Mouse (Mus musculus): ENCODE data around the gene Kdm4d.
"Not testable (repeated sequence)": the region's sequence is repeated elsewhere in the genome, so short reads cannot be mapped to it uniquely, and the experiment has no call there.

- TF ChIP-seq TCF3 (IDR thresholded peaks at IDR 0.05; ENCODE audit: insufficient read length, low read depth); MYOG (IDR thresholded peaks at IDR 0.05; ENCODE audit: control insufficient read depth in 1 of 3, insufficient read depth in 1 of 3, insufficient read length in 2 of 3, low read depth in 2 of 3); POLR2A (IDR thresholded peaks at IDR 0.05; ENCODE audit: insufficient read length, low read depth); CEBPB (IDR thresholded peaks at IDR 0.05; ENCODE audit: insufficient read depth, poor library complexity, severe bottlenecking); E2F4 (IDR thresholded peaks at IDR 0.05; ENCODE audit: insufficient read depth); TCF12 (IDR thresholded peaks at IDR 0.05; ENCODE audit: insufficient read depth, poor library complexity, severe bottlenecking); MYOD1 (IDR thresholded peaks at IDR 0.05; ENCODE audit: control insufficient read depth in 1 of 3, insufficient read length in 2 of 3, low read depth in 2 of 3); SRF (IDR thresholded peaks at IDR 0.05; ENCODE audit: control insufficient read depth, insufficient read length, low read depth); MAX (IDR thresholded peaks at IDR 0.05; ENCODE audit: low read depth); POLR2AphosphoS2 (IDR thresholded peaks at IDR 0.05; ENCODE audit: insufficient read length, low read depth); USF1 (IDR thresholded peaks at IDR 0.05; ENCODE audit: low read depth); REST (IDR thresholded peaks at IDR 0.05; ENCODE audit: insufficient read depth, insufficient read length): not testable (repeated sequence)
Measured at GRCm38 (mm10) chr9:14463668-14464067, 36.6 kb downstream of the Kdm4d start.

Measured in myocyte (in vitro differentiated cells).